Mouse (Mus musculus) ovary, postnatal 14 days (tissue): Measurements from ENCODE around the gene Vmn2r23.
"Not testable (repeated sequence)": the region's sequence is repeated elsewhere in the genome, so short reads cannot be mapped to it uniquely, and the experiment has no call there.

Source experiments
- DNase-seq: peaks from one replicate; pipeline ENCODE4 v3.0.0; 2022; ENCODE audit warnings: low spot score

The Vmn2r23 gene

GRCm38 (mm10) chr6:123702370-123702769, at the start of gene Vmn2r23:
Gene Vmn2r23, plus strand, starts transcription at chr6:123702670.
- DNase-seq, result no peak

- no peak for DNase-seq
These were observed 45.4 kb upstream of the Vmn2r23 start for GRCm38 (mm10) chr6:123657040-123657439.

- DNase-seq, result not testable (repeated sequence)
These were observed 5.8 kb upstream of the Vmn2r23 start for GRCm38 (mm10) chr6:123696639-123697038.

- DNase-seq, result no peak
These were observed 5.3 kb upstream of the Vmn2r23 start for GRCm38 (mm10) chr6:123697213-123697612.

GRCm38 (mm10) chr6:123770031-123770430, 67.6 kb downstream of the Vmn2r23 start:
- no peak for DNase-seq

GRCm38 (mm10) chr6:123778579-123778978, 76.1 kb downstream of the Vmn2r23 start, which contains the start of gene Vmn2r24:
Gene Vmn2r24, plus strand, starts transcription at chr6:123778879.
- DNase-seq, result no peak

GRCm38 (mm10) chr6:123784857-123785256, 82.4 kb downstream of the Vmn2r23 start:
- no peak for DNase-seq

GRCm38 (mm10) chr6:123793746-123794145, 91.3 kb downstream of the Vmn2r23 start:
- no peak for DNase-seq
